ENCODE assay signal across 9 mouse cellular contexts in genomic region chr14:48331623-48332000, GRCm38 (mm10).
DNase-seq lines count a peak whose midpoint lies in the region; ATAC-seq lines count a peak whose summit lies in the region.
"Had no signal": no experiment of that assay in that cellular context is flagged by ENCODE, and none has a peak within 500 bp of the region (broad histone marks: within the 10 kb centered on the region; RNA-seq: fewer than 3 reads in every experiment).

No protein-coding gene starts in this region.

- H3K27me3 ChIP-seq in forebrain, embryonic 15.5 days = no peaks in the 10 kb centered on the region
- no peaks in the 10 kb centered on the region for H3K27me3 ChIP-seq in forebrain, embryonic 12.5 days
- H3K27me3 ChIP-seq in neural tube, embryonic 13.5 days = peaks cover 6% of the 10 kb centered on the region; the same call in 1 of the 2 replicates

- 64% methylated on average over 2 of the region's 2 CpGs for WGBS in forebrain, embryonic 15.5 days
- 88% methylated on average over 2 of the region's 2 CpGs for WGBS in forebrain, embryonic 12.5 days
- WGBS in neural tube, embryonic 13.5 days = 75% methylated on average over 2 of the region's 2 CpGs

- no peaks in the 10 kb centered on the region for H3K36me3 ChIP-seq in forebrain, embryonic 15.5 days
- no peaks in the 10 kb centered on the region for H3K36me3 ChIP-seq in forebrain, embryonic 12.5 days (replicated peaks)
- no peaks in the 10 kb centered on the region for H3K36me3 ChIP-seq in neural tube, embryonic 13.5 days

- DNase-seq in neural tube, embryonic 10.5 days (ENCODE audit: extremely low spot score, low spot score) = no peak
- DNase-seq in left cerebral cortex, adult 9 months (ENCODE audit: low spot score in 2 of 2) = peak; percentile 26 to 35
- DNase-seq in telencephalon, adult 2 months (ENCODE audit: low read depth, low spot score) = peak; percentile 68
- no peak for DNase-seq in embryo, embryonic 10 days (ENCODE audit: low spot score)
- no peak for DNase-seq in thymus, postnatal 0 days (ENCODE audit: low spot score)

- no peaks in the 10 kb centered on the region for H3K9me3 ChIP-seq in forebrain, embryonic 15.5 days
- H3K9me3 ChIP-seq in forebrain, embryonic 12.5 days = no peaks in the 10 kb centered on the region
- no peaks in the 10 kb centered on the region for H3K9me3 ChIP-seq in neural tube, embryonic 13.5 days

- no peak overlapping the region for H3K4me3 ChIP-seq in forebrain, embryonic 15.5 days
- H3K4me3 ChIP-seq in forebrain, embryonic 12.5 days (replicated peaks) = no peak overlapping the region
- H3K4me3 ChIP-seq in neural tube, embryonic 13.5 days = no peak overlapping the region
- H3K4me3 ChIP-seq: layer of hippocampus, adult 2 months had no signal

- no peak overlapping the region for H3K4me2 ChIP-seq in forebrain, embryonic 15.5 days (replicated peaks)
- no peak overlapping the region for H3K4me2 ChIP-seq in forebrain, embryonic 12.5 days
- H3K4me2 ChIP-seq in neural tube, embryonic 13.5 days = no peak overlapping the region

- H3K9ac ChIP-seq in forebrain, embryonic 15.5 days (replicated peaks) = no peak overlapping the region
- H3K9ac ChIP-seq in forebrain, embryonic 12.5 days = no peak overlapping the region
- no peak overlapping the region for H3K9ac ChIP-seq in neural tube, embryonic 13.5 days

- H3K4me1 ChIP-seq in forebrain, embryonic 15.5 days = peaks cover 32% of the 10 kb centered on the region
- H3K4me1 ChIP-seq in forebrain, embryonic 12.5 days = peaks cover 40% of the 10 kb centered on the region
- H3K4me1 ChIP-seq in neural tube, embryonic 13.5 days (replicated peaks) = peaks cover 57% of the 10 kb centered on the region

- H3K27ac ChIP-seq in forebrain, embryonic 15.5 days (replicated peaks) = peak overlapping the region; percentile 38; the same call in 1 of the 2 replicates
- H3K27ac ChIP-seq in forebrain, embryonic 12.5 days = no peak overlapping the region
- peak overlapping the region; percentile 33; the same call in 1 of the 2 replicates for H3K27ac ChIP-seq in neural tube, embryonic 13.5 days (replicated peaks)
- H3K27ac ChIP-seq: layer of hippocampus, adult 2 months had no signal

- no peak for ATAC-seq in forebrain, embryonic 15.5 days (replicated peaks)
- ATAC-seq in forebrain, embryonic 12.5 days (ENCODE audit: low FRiP score) = no peak
- no peak for ATAC-seq in neural tube, embryonic 13.5 days (ENCODE audit: low read depth)

Comparison
In these comparisons a context has a peak if more than half of its experiments do, and no peak if none do; other contexts are left out.
1. DNase-seq: peak in left cerebral cortex, adult 9 months (2 of 2) and telencephalon, adult 2 months (single experiment); none in neural tube, embryonic 10.5 days (single experiment), embryo, embryonic 10 days (single experiment) and thymus, postnatal 0 days (single experiment).